Mouse (Mus musculus) liver, embryonic 14.5 days (tissue): ENCODE data around the gene Pum1.

Experiments
- CTCF ChIP-seq: IDR thresholded peaks from 2 replicates; pipeline ENCODE4 v1.5.1; 2016; ENCODE audit warnings: antibody characterized with exemption, low read depth, control low read depth
- EP300 ChIP-seq: IDR thresholded peaks from 2 replicates; pipeline ENCODE4 v1.6.1; 2016; ENCODE audit warnings: antibody characterized with exemption, low read depth

- TF ChIP-seq CTCF (no peak), EP300 (no peak)
Observed at GRCm38 (mm10) chr4:130735957-130736356, 72.8 kb downstream of the Pum1 start.
